Mouse (Mus musculus): ENCODE data around the gene Mrpl33. TPM values are rescaled to one million over a fixed set of nuclear protein-coding genes. Genes with fewer than 3 reads are reported as not detected.

The Mrpl33 gene
- polyA plus RNA-seq, 1 experiment from 2014 or later = 179 TPM

DNA sequence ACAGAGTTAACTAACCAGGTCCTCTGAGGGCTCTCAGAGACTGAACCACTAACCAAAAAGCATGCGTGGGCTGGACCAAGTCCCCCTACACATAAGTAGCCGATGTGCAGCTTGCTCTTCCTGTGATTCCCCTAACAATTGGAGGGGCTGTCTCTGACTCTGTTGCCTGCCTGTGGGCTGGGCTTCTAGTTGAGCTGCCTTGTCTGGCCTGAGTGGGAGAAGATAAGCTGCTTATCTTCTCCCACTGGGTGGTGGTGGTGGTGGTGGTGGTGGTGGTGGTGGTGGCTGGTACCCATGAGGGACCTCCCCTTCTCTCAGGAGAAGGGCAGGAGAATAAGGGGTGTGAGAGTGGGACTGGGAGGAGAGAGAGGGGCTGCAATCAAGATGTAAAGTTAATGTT is 89.3 kb downstream of the Mrpl33 start:
- no peak for DNase-seq
- Histone ChIP-seq H3K27me3 (ENCODE audit: control insufficient read depth, insufficient read depth, low read length) (no peaks in the 10 kb centered on the region), H3K9ac (replicated peaks; ENCODE audit: low read length) (no peak overlapping the region), H3K4me3 (replicated peaks; ENCODE audit: low read depth, low read length) (no peak overlapping the region), H3K4me1 (ENCODE audit: control insufficient read depth, insufficient read depth, low read length) (no peaks in the 10 kb centered on the region), H3K4me2 (ENCODE audit: low read length) (no peak overlapping the region), H3K36me3 (ENCODE audit: control insufficient read depth, insufficient read depth, low read length) (no peaks in the 10 kb centered on the region), H3K27ac (replicated peaks; ENCODE audit: low read depth, low read length) (no peak overlapping the region), H3K9me3 (ENCODE audit: control insufficient read depth, low read length) (no peaks in the 10 kb centered on the region)
- WGBS = 39% methylated on average over 2 of the region's 2 CpGs
- no peak for ATAC-seq (ENCODE audit: low FRiP score, low TSS enrichment)

DNA sequence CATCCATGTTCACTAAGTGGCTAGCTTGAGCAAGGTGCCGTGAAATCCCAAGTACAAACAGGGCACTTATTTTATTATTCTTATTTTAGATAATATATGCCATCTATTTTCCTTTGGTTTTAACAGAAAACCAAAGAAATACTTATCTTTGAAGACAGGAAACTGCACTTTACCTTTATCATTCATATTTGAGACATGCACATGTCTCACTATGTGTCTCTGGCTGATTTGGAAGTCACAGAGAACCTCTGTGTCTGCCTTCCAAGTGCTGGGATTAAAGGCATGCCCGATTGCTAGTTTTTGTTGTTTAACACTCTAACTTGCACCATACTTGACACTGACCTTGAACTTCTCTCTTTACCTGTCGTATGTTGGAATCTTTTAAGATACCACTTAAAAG is 91.2 kb downstream of the Mrpl33 start:
- H3K4me3 ChIP-seq (replicated peaks; ENCODE audit: low read depth, low read length) = no peak overlapping the region
- ATAC-seq (ENCODE audit: low FRiP score, low TSS enrichment) (no peak), DNase-seq (no peak)
- no peaks in the 10 kb centered on the region for H3K27me3 ChIP-seq (ENCODE audit: control insufficient read depth, insufficient read depth, low read length)
- no peaks in the 10 kb centered on the region for H3K9me3 ChIP-seq (ENCODE audit: control insufficient read depth, low read length)
- H3K9ac ChIP-seq (replicated peaks; ENCODE audit: low read length) = no peak overlapping the region
- no peak overlapping the region for H3K27ac ChIP-seq (replicated peaks; ENCODE audit: low read depth, low read length)
- H3K4me1 ChIP-seq (ENCODE audit: control insufficient read depth, insufficient read depth, low read length) = no peaks in the 10 kb centered on the region
- WGBS = 91% methylated on average over 3 of the region's 3 CpGs
- H3K36me3 ChIP-seq (ENCODE audit: control insufficient read depth, insufficient read depth, low read length) = no peaks in the 10 kb centered on the region
- H3K4me2 ChIP-seq (ENCODE audit: low read length) = no peak overlapping the region

- DNase-seq (no peak), ATAC-seq (ENCODE audit: low FRiP score, low TSS enrichment) (no peak)
- H3K9me3 ChIP-seq (ENCODE audit: control insufficient read depth, low read length) = no peaks in the 10 kb centered on the region
- peaks cover 3% of the 10 kb centered on the region; the same call in 1 of the 2 replicates for H3K4me1 ChIP-seq (ENCODE audit: control insufficient read depth, insufficient read depth, low read length)
- H3K27ac ChIP-seq (replicated peaks; ENCODE audit: low read depth, low read length) = no peak overlapping the region
- no peaks in the 10 kb centered on the region for H3K36me3 ChIP-seq (ENCODE audit: control insufficient read depth, insufficient read depth, low read length)
- no peak overlapping the region for H3K4me2 ChIP-seq (ENCODE audit: low read length)
- H3K27me3 ChIP-seq (ENCODE audit: control insufficient read depth, insufficient read depth, low read length) = no peaks in the 10 kb centered on the region
- no peak overlapping the region for H3K9ac ChIP-seq (replicated peaks; ENCODE audit: low read length)
- H3K4me3 ChIP-seq (replicated peaks; ENCODE audit: low read depth, low read length) = no peak overlapping the region
Measured at GRCm38 (mm10) chr5:31693191-31693590, 96.5 kb downstream of the Mrpl33 start.

DNA sequence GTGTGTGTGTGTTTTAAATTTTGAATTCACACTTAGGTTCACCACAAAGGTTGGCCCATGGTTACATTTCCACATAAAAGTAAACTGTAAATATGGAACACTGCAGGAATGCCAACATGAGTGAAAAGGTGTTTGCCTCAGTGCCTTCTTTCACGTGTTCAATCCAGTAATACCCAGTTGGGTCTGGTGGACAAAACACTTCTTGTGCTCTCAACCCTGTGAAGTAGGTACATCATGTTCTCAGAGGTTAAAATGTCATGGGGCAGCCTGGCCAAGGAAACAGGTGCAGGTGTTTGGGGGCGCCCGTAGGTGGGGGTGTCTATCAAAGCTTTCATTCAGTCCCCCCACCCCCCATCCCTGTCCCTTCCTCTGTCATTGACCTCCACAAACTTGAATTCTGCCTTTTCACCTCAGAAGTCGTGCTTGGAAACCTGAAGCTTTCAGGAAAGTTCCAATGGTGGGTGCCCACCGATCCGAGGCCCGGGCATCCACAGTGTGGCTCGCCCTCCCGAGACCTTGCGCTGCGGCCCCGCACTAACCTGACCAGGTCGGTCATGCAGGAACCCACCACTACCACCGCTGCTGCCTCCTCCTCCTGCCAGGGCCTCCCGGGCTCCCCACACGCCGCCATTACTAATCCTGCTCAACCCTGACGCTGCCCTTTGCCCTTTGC is 100.4 kb downstream of the Mrpl33 start, which contains the start of gene Rbks:
Gene Rbks, minus strand, starts transcription at position 657 of the 673 bp plus-strand sequence.
- Histone ChIP-seq H3K9me3 (ENCODE audit: control insufficient read depth, low read length) (no peaks in the 10 kb centered on the region), H3K27ac (replicated peaks; ENCODE audit: low read depth, low read length) (peak within 1 kb of the TSS; percentile 93), H3K4me3 (replicated peaks; ENCODE audit: low read depth, low read length) (peak within 1 kb of the TSS; percentile 60), H3K36me3 (ENCODE audit: control insufficient read depth, insufficient read depth, low read length) (no peaks in the 10 kb centered on the region), H3K9ac (replicated peaks; ENCODE audit: low read length) (peak within 1 kb of the TSS; percentile 67), H3K4me1 (ENCODE audit: control insufficient read depth, insufficient read depth, low read length) (peaks cover 3% of the 10 kb centered on the region; the same call in 1 of the 2 replicates), H3K4me2 (ENCODE audit: low read length) (peak within 1 kb of the TSS; percentile 82), H3K27me3 (ENCODE audit: control insufficient read depth, insufficient read depth, low read length) (no peaks in the 10 kb centered on the region)
- DNase-seq (no peak), ATAC-seq (ENCODE audit: low FRiP score, low TSS enrichment) (no peak; the same call in 1 of the 2 replicates)
- WGBS = 5% methylated on average over 18 of the region's 18 CpGs

GRCm38 (mm10) chr5:31697644-31698296 is 101.0 kb downstream of the Mrpl33 start, which contains the start of gene Babam2:
Gene Babam2 (plus strand): TSS chr5:31697684.
- peak within 1 kb of the TSS; percentile 60 for H3K4me3 ChIP-seq (replicated peaks; ENCODE audit: low read depth, low read length)
- WGBS = under 1% methylated on average over 71 of the region's 71 CpGs
- DNase-seq (peak; percentile 96), ATAC-seq (ENCODE audit: low FRiP score, low TSS enrichment) (peak; percentile 94)
- H3K9me3 ChIP-seq (ENCODE audit: control insufficient read depth, low read length) = no peaks in the 10 kb centered on the region
- no peaks in the 10 kb centered on the region for H3K27me3 ChIP-seq (ENCODE audit: control insufficient read depth, insufficient read depth, low read length)
- peak within 1 kb of the TSS; percentile 93 for H3K27ac ChIP-seq (replicated peaks; ENCODE audit: low read depth, low read length)
- peaks cover 3% of the 10 kb centered on the region; the same call in 1 of the 2 replicates for H3K4me1 ChIP-seq (ENCODE audit: control insufficient read depth, insufficient read depth, low read length)
- no peaks in the 10 kb centered on the region for H3K36me3 ChIP-seq (ENCODE audit: control insufficient read depth, insufficient read depth, low read length)
- H3K9ac ChIP-seq (replicated peaks; ENCODE audit: low read length) = peak within 1 kb of the TSS; percentile 67
- H3K4me2 ChIP-seq (ENCODE audit: low read length) = peak within 1 kb of the TSS; percentile 82

DNA sequence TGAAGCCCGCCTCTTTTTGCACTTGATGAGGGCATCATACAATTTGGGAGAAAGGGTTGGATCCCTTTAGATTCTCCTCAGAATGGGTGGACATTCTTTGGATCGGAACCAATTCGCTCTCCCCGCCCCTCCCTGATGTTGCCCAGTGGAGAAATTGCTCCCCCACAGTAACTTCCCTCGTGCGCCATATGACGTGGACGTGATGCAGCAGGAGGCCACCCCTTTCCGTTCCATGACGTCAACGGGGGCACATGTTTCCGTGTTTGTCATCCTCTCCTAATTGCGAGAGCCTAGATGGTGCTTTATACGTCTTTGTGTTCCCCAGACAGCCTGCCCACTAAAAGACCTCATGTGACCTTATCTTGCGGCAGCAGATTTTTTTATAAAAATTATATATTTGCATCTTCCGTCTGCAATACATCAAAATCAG is 101.6 kb downstream of the Mrpl33 start:
- no peaks in the 10 kb centered on the region for H3K36me3 ChIP-seq (ENCODE audit: control insufficient read depth, insufficient read depth, low read length)
- no peaks in the 10 kb centered on the region for H3K27me3 ChIP-seq (ENCODE audit: control insufficient read depth, insufficient read depth, low read length)
- peak overlapping the region; percentile 93 for H3K27ac ChIP-seq (replicated peaks; ENCODE audit: low read depth, low read length)
- ATAC-seq (ENCODE audit: low FRiP score, low TSS enrichment) (peak; percentile 75), DNase-seq (peak; percentile 92)
- peak overlapping the region; percentile 60 for H3K4me3 ChIP-seq (replicated peaks; ENCODE audit: low read depth, low read length)
- 4% methylated on average over 16 of the region's 16 CpGs for WGBS
- H3K4me1 ChIP-seq (ENCODE audit: control insufficient read depth, insufficient read depth, low read length) = peaks cover 3% of the 10 kb centered on the region; the same call in 1 of the 2 replicates
- peak overlapping the region; percentile 82 for H3K4me2 ChIP-seq (ENCODE audit: low read length)
- peak overlapping the region; percentile 67 for H3K9ac ChIP-seq (replicated peaks; ENCODE audit: low read length)
- no peaks in the 10 kb centered on the region for H3K9me3 ChIP-seq (ENCODE audit: control insufficient read depth, low read length)

DNA sequence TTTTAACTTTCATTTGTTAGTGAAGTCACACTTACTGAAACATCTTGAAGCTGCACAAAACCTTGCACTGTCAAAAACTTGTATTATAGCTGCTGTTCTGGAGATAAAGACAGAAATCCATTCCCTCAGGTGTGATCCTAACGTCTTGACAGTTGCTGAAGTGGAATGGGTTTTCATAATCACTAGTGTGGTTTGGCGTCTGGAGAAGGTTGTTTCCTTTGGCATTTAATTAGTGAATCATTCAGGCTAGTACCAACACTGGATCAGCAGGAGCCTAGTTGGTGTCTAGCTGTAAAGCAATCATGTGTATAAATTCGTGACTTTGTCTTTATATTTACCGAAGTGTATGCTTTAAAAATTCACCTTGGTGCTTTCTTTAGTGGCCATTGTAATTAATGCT is 102.2 kb downstream of the Mrpl33 start:
- Histone ChIP-seq H3K36me3 (ENCODE audit: control insufficient read depth, insufficient read depth, low read length) (no peaks in the 10 kb centered on the region), H3K9me3 (ENCODE audit: control insufficient read depth, low read length) (no peaks in the 10 kb centered on the region), H3K27ac (replicated peaks; ENCODE audit: low read depth, low read length) (no peak overlapping the region), H3K4me2 (ENCODE audit: low read length) (peak overlapping the region; percentile 82), H3K27me3 (ENCODE audit: control insufficient read depth, insufficient read depth, low read length) (no peaks in the 10 kb centered on the region), H3K4me1 (ENCODE audit: control insufficient read depth, insufficient read depth, low read length) (peaks cover 3% of the 10 kb centered on the region; the same call in 1 of the 2 replicates), H3K9ac (replicated peaks; ENCODE audit: low read length) (peak overlapping the region; percentile 67; the same call in 1 of the 2 replicates), H3K4me3 (replicated peaks; ENCODE audit: low read depth, low read length) (peak overlapping the region; percentile 60)
- 62% methylated on average over 4 of the region's 4 CpGs for WGBS
- ATAC-seq (ENCODE audit: low FRiP score, low TSS enrichment) (no peak), DNase-seq (peak; percentile 3)

- Histone ChIP-seq H3K9me3 (ENCODE audit: control insufficient read depth, low read length) (no peaks in the 10 kb centered on the region), H3K36me3 (ENCODE audit: control insufficient read depth, insufficient read depth, low read length) (0 out of 2 replicates have a peak, but pooled peaks cover 3% of the 10 kb centered on the region), H3K4me3 (replicated peaks; ENCODE audit: low read depth, low read length) (no peak overlapping the region), H3K27ac (replicated peaks; ENCODE audit: low read depth, low read length) (no peak overlapping the region), H3K27me3 (ENCODE audit: control insufficient read depth, insufficient read depth, low read length) (no peaks in the 10 kb centered on the region), H3K9ac (replicated peaks; ENCODE audit: low read length) (no peak overlapping the region), H3K4me2 (ENCODE audit: low read length) (no peak overlapping the region), H3K4me1 (ENCODE audit: control insufficient read depth, insufficient read depth, low read length) (peaks cover 3% of the 10 kb centered on the region; the same call in 1 of the 2 replicates)
- DNase-seq (no peak), ATAC-seq (ENCODE audit: low FRiP score, low TSS enrichment) (no peak)
Measured at GRCm38 (mm10) chr5:31699397-31699796, 102.7 kb downstream of the Mrpl33 start.

Measured in midbrain, embryonic 14.5 days (tissue).